Mouse (Mus musculus) MEL (cell line): ENCODE data around the gene Slc6a16. TPM values are rescaled to one million over a fixed set of nuclear protein-coding genes. Genes with fewer than 3 reads are reported as not detected.
A peak's percentile ranks its signal among the peaks of the same experiment; 100 is the strongest.

Experiments used
- DNase-seq: peaks from one replicate; pipeline ENCODE4 v3.0.0; 2011; ENCODE audit warnings: low read depth, low spot score
- H3K27ac ChIP-seq: 2 replicates; pipeline ENCODE4 v1.5.1; 2012; ENCODE audit warnings: low read depth, mild to moderate bottlenecking, control low read depth, low read length, moderate library complexity; ENCODE audit not compliant: control insufficient read depth
- H3K27me3 ChIP-seq, 2 experiments: fragments of 150-350 bp in 1 of 2; sonication (generic) in 1 of 2; 2 replicates each; pipeline ENCODE4 v1.6.1; 2012; ENCODE audit warnings: low read length in 2 of 2, mild to moderate bottlenecking in 2 of 2, improper control_type of control experiment in 1 of 2, moderate library complexity in 1 of 2; ENCODE audit not compliant: insufficient read depth in 2 of 2, control insufficient read depth in 1 of 2
- H3K36me3 ChIP-seq, 2 experiments: 2 replicates each; pipeline ENCODE4 v1.6.1; 2012 to 2014; ENCODE audit warnings: low read length in 2 of 2, improper control_type of control experiment in 1 of 2, inconsistent platforms in 1 of 2, mild to moderate bottlenecking in 1 of 2; ENCODE audit not compliant: insufficient read depth in 2 of 2, control insufficient read depth in 1 of 2
- H3K4me1 ChIP-seq, 2 experiments: fragments of 150-350 bp in 1 of 2; sonication (generic) in 1 of 2; 2 replicates each; pipeline ENCODE4 v1.6.1; 2012; ENCODE audit warnings: low read length in 2 of 2, improper control_type of control experiment in 1 of 2, mild to moderate bottlenecking in 1 of 2; ENCODE audit not compliant: insufficient read depth in 2 of 2, control insufficient read depth in 1 of 2
- H3K4me3 ChIP-seq, 2 experiments: fragments of 150-350 bp in 1 of 2; sonication (generic) in 1 of 2; 2 replicates each; pipeline ENCODE4 v1.5.1; 2012; ENCODE audit warnings: low read depth in 2 of 2, low read length in 2 of 2, mild to moderate bottlenecking in 2 of 2, moderate library complexity in 2 of 2, control low read depth in 1 of 2, improper control_type of control experiment in 1 of 2; ENCODE audit not compliant: control insufficient read depth in 1 of 2, insufficient read depth in 1 of 2
- H3K79me2 ChIP-seq: 2 replicates; pipeline ENCODE4 v1.6.1; 2012; ENCODE audit warnings: mild to moderate bottlenecking, low read length, moderate library complexity; ENCODE audit not compliant: control insufficient read depth, poor library complexity, insufficient read depth
- H3K9ac ChIP-seq: 2 replicates; pipeline ENCODE4 v1.6.1; 2012; ENCODE audit warnings: low read depth, mild to moderate bottlenecking, control low read depth, low read length, moderate library complexity; ENCODE audit not compliant: control insufficient read depth, poor library complexity, severe bottlenecking
- H3K9me3 ChIP-seq: fragments of 150-350 bp; sonication (generic); replicated peaks from 2 replicates; pipeline ENCODE4 v1.6.1; 2012; ENCODE audit warnings: mild to moderate bottlenecking, low read length, improper control_type of control experiment, moderate library complexity; ENCODE audit not compliant: insufficient read depth
- CHD2 ChIP-seq: IDR thresholded peaks from 2 replicates; pipeline ENCODE4 v1.6.1; 2011; ENCODE audit warnings: low read length, improper control_type of control experiment
- CTCF ChIP-seq, 3 experiments: IDR thresholded peaks in 2 of 3; conservative IDR thresholded peaks in 1 of 3; 2 replicates each; pipeline ENCODE4 v1.5.1; 2011 to 2012; ENCODE audit warnings: low read length in 3 of 3, low read depth in 2 of 3, mild to moderate bottlenecking in 2 of 3, improper control_type of control experiment in 1 of 3, inconsistent platforms in 1 of 3, mixed read lengths in 1 of 3, moderate library complexity in 1 of 3; ENCODE audit not compliant: control insufficient read depth in 1 of 3, insufficient read depth in 1 of 3, poor library complexity in 1 of 3, severe bottlenecking in 1 of 3
- ELF1 ChIP-seq: IDR thresholded peaks from 2 replicates; pipeline ENCODE4 v1.6.1; 2014; ENCODE audit warnings: low read depth, mild to moderate bottlenecking, inconsistent platforms, low read length, improper control_type of control experiment, moderate library complexity
- EP300 ChIP-seq, 2 experiments: IDR thresholded peaks; 2 replicates each; pipeline ENCODE4 v1.6.1; 2011; ENCODE audit warnings: improper control_type of control experiment in 2 of 2, low read length in 2 of 2, low read depth in 1 of 2, mild to moderate bottlenecking in 1 of 2
- ETS1 ChIP-seq: IDR thresholded peaks from 2 replicates; pipeline ENCODE4 v1.6.1; 2012; ENCODE audit warnings: low read depth, mild to moderate bottlenecking, inconsistent platforms, low read length, improper control_type of control experiment, moderate library complexity
- MAX ChIP-seq: IDR thresholded peaks from 2 replicates; pipeline ENCODE4 v1.6.1; 2011; ENCODE audit warnings: low read length, improper control_type of control experiment
- MAZ ChIP-seq: IDR thresholded peaks from 2 replicates; pipeline ENCODE4 v1.6.1; 2012; ENCODE audit warnings: low read depth, mild to moderate bottlenecking, inconsistent platforms, low read length, improper control_type of control experiment
- MXI1 ChIP-seq: IDR thresholded peaks from 2 replicates; pipeline ENCODE4 v1.6.1; 2011; ENCODE audit warnings: mild to moderate bottlenecking, low read depth, low read length, improper control_type of control experiment
- MYC ChIP-seq: IDR thresholded peaks from 2 replicates; pipeline ENCODE4 v1.6.1; 2011; ENCODE audit warnings: low read depth, mild to moderate bottlenecking, low read length, improper control_type of control experiment, moderate library complexity
- NELFE ChIP-seq: IDR thresholded peaks from 2 replicates; pipeline ENCODE4 v1.6.1; 2011; ENCODE audit warnings: low read depth, low read length, improper control_type of control experiment
- NRF1 ChIP-seq: IDR thresholded peaks from 2 replicates; pipeline ENCODE4 v1.6.1; 2014; ENCODE audit warnings: low read depth, mild to moderate bottlenecking, inconsistent platforms, low read length, improper control_type of control experiment, moderate library complexity; ENCODE audit not compliant: poor library complexity, insufficient read depth, severe bottlenecking
- POLR2AphosphoS5 ChIP-seq: IDR thresholded peaks from 2 replicates; pipeline ENCODE4 v1.6.1; 2012; ENCODE audit warnings: low read depth, borderline replicate concordance, mild to moderate bottlenecking, inconsistent platforms, low read length, moderate library complexity, mixed read lengths
- RAD21 ChIP-seq: IDR thresholded peaks from 2 replicates; pipeline ENCODE4 v1.6.1; 2011; ENCODE audit warnings: mild to moderate bottlenecking, low read depth, low read length, improper control_type of control experiment
- TBP ChIP-seq: IDR thresholded peaks from 2 replicates; pipeline ENCODE4 v1.8.0; 2011; ENCODE audit warnings: low read depth, low read length, improper control_type of control experiment
- USF1 ChIP-seq: IDR thresholded peaks from 2 replicates; pipeline ENCODE4 v1.6.1; 2014; ENCODE audit warnings: low read depth, mild to moderate bottlenecking, inconsistent platforms, low read length, improper control_type of control experiment, moderate library complexity
- USF2 ChIP-seq, 2 experiments: IDR thresholded peaks; 2 replicates each; pipeline ENCODE4 v1.6.1; 2011 to 2012; ENCODE audit warnings: improper control_type of control experiment in 2 of 2, low read length in 2 of 2, borderline replicate concordance in 1 of 2, inconsistent platforms in 1 of 2, low read depth in 1 of 2, mild to moderate bottlenecking in 1 of 2; ENCODE audit not compliant: insufficient read depth in 1 of 2
- ZMIZ1 ChIP-seq: IDR thresholded peaks from 2 replicates; pipeline ENCODE4 v1.6.1; 2012; ENCODE audit warnings: low read depth, mild to moderate bottlenecking, inconsistent platforms, low read length, improper control_type of control experiment, moderate library complexity
- ZNF384 ChIP-seq: IDR thresholded peaks from 2 replicates; pipeline ENCODE4 v1.6.1; 2012; ENCODE audit warnings: low read depth, mild to moderate bottlenecking, inconsistent platforms, low read length, improper control_type of control experiment
- polyA plus RNA-seq, 2 experiments: library from polyadenylated mRNA; stranded (reverse) in 1 of 2; unstranded in 1 of 2; fragments of >175 nt in 1 of 2; fragments of >200 nt in 1 of 2; gene quantifications; 2 replicates each; pipeline versions ENCODE4 v1.2.1 to v1.2.4; 2012; ENCODE audit warnings: low replicate concordance in 2 of 2, low read depth in 1 of 2; ENCODE audit not compliant: insufficient read length in 2 of 2, insufficient read depth in 1 of 2, missing spikeins in 1 of 2
- total RNA-seq: library from RNA; depleted of rRNA; stranded (reverse); fragments of 300-350 nt; gene quantifications from 2 replicates; pipeline ENCODE4 v1.2.3, GENCODE M21; 2012

The Slc6a16 gene
- total and polyA plus RNA-seq, 3 experiments: not detected

DNA sequence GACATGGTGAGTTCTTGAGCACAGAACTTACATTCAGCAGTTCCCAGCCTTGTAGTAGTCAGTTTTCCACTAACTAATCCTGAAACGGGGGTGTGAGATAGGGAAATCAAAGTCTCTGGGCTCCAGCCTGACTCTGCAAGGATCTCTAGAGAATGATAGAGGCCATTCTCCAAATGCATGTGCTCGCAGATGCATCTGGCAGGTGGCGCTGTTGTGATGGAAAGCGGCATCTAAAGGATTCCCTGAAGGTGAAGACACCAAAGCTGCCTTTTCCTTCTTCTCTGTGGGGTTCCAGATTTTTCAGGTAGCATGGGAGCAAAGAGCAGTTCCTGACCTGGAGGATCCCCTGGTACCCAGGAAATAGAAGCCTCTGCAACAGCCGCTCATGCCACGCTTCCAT is 59.4 kb downstream of the Slc6a16 start (continued):
- TF ChIP-seq RAD21 (peak; percentile 44), ELF1 (no peak), MAX (peak; percentile 64), TBP (no peak)

DNA sequence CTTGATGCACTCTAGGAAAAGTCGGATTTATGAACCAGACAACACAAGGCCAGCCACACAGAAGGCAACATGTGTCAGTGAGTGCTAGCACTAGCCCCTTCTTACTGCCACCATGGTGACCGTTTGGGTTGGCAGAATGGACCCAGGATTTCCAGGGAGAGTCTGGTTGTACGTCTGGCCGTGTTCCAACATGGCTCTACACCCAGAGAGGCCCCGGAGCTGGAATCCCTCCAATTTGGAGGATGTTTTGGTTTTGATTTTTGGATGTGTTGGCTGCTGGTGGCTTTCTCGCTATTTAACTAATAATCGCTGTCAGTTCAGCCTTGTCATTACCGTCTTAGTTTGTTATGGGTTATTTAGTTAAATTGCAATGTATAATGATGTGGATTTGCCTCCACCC is 61.7 kb downstream of the Slc6a16 start:
- no peak for TF ChIP-seq ETS1
- no peak for TF ChIP-seq CTCF (IDR thresholded peaks at IDR 0.05 in 2 of 3, conservative IDR thresholded peaks at IDR 0.05 in 1 of 3; ENCODE audit: control insufficient read depth in 1 of 3, insufficient read depth in 1 of 3, low read depth in 2 of 3, low read length in 3 of 3, poor library complexity in 1 of 3, severe bottlenecking in 1 of 3)
- TF ChIP-seq ZMIZ1: no peak
- TF ChIP-seq MYC: no peak
- TF ChIP-seq USF1: no peak
- no peak for TF ChIP-seq CHD2
- TF ChIP-seq, all 39 proteins: peak for 0
- no peak overlapping the region for H3K27ac ChIP-seq
- H3K79me2 ChIP-seq: no peaks in the 10 kb centered on the region
- H3K9me3 ChIP-seq: no peaks in the 10 kb centered on the region
- H3K4me1 ChIP-seq: peaks cover 0 to 3% of the 10 kb centered on the region in 2 experiments; a peak in 2 of 4 replicates
- DNase-seq: no peak
- no peak overlapping the region for H3K4me3 ChIP-seq
- no peak overlapping the region for H3K9ac ChIP-seq
- H3K27me3 ChIP-seq: no peaks in the 10 kb centered on the region
- peaks cover 0 to 3% of the 10 kb centered on the region in 2 experiments; a peak in 1 of 4 replicates for H3K36me3 ChIP-seq

DNA sequence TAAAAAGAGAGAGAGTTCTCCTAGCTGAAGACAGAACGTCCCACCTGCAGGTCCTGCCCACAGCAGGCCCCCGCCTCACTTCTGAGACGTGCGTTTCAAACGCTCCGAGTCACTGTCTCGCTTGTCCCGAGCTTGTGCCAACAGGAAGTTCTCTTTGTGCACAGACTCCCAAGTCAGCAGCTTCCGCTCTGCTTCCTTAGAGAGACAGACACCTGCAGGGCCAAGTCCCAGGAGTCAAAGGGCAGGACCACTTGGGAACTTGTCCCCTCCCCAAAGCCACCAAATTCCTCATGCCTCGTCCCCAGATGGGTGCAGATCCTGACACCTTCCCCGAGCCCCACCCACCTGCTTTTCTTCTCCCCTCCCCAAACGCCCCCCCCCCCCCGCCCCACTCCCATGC is 64.0 kb downstream of the Slc6a16 start:
- no peak overlapping the region for H3K27ac ChIP-seq
- no peak for TF ChIP-seq NRF1
- TF ChIP-seq TBP: no peak
- TF ChIP-seq NELFE: 0 out of 2 replicates have a peak, but pooled peaks have one; percentile 25
- no peak for TF ChIP-seq MAZ
- no peak for TF ChIP-seq USF2 (IDR thresholded peaks at IDR 0.05; ENCODE audit: borderline replicate concordance in 1 of 2, insufficient read depth in 1 of 2, low read depth in 1 of 2, low read length in 2 of 2)
- TF ChIP-seq ZNF384: no peak
- no peak for TF ChIP-seq EP300 (IDR thresholded peaks at IDR 0.05; ENCODE audit: low read depth in 1 of 2, low read length in 2 of 2)
- TF ChIP-seq POLR2AphosphoS5: no peak
- 0 out of 2 replicates have a peak, but pooled peaks have one; percentile 2 for TF ChIP-seq MXI1
- peak overlapping the region; percentile 54 for H3K9ac ChIP-seq
- peak; percentile 61 for DNase-seq
- no peaks in the 10 kb centered on the region for H3K79me2 ChIP-seq
- no peaks in the 10 kb centered on the region for H3K9me3 ChIP-seq
- H3K4me1 ChIP-seq: peaks cover 0 to 7% of the 10 kb centered on the region in 2 experiments; a peak in 2 of 4 replicates
- peaks cover 0 to 3% of the 10 kb centered on the region in 2 experiments; a peak in 1 of 4 replicates for H3K36me3 ChIP-seq
- no peaks in the 10 kb centered on the region for H3K27me3 ChIP-seq
- peak overlapping the region; percentile 30 to 48 for H3K4me3 ChIP-seq
